Mouse (Mus musculus) layer of hippocampus, postnatal 14 days (tissue): ENCODE results near the gene Tmem161a. TPM values are rescaled to one million over a fixed set of nuclear protein-coding genes. Genes with fewer than 3 reads are reported as not detected.
"Not testable (repeated sequence)": the region's sequence is repeated elsewhere in the genome, so short reads cannot be mapped to it uniquely, and the experiment has no call there.

ENCODE experiments used
- DNase-seq, 2 experiments: peaks; one replicate each; pipeline ENCODE4 v3.0.0; 2021 to 2022; ENCODE audit warnings: low spot score in 2 of 2, mixed read lengths in 1 of 2
- total RNA-seq, 2 experiments: library from RNA; stranded (reverse); gene quantifications; 2 replicates each; pipeline ENCODE4 v1.2.3; 2021

Tmem161a gene
- total RNA-seq, 2 experiments from 2014 or later, result 46.1 to 49.4 TPM

- no peak for DNase-seq
Observed at GRCm38 (mm10) chr8:70203072-70203471, 30.9 kb downstream of the Tmem161a start.

GRCm38 (mm10) chr8:70204757-70205156 is 32.6 kb downstream of the Tmem161a start:
- no peak for DNase-seq

GRCm38 (mm10) chr8:70208130-70208529 is 36.0 kb downstream of the Tmem161a start:
- DNase-seq, result no peak

- no peak for DNase-seq
Observed at GRCm38 (mm10) chr8:70210538-70210937, 38.4 kb downstream of the Tmem161a start.

GRCm38 (mm10) chr8:70211275-70211674 is 39.1 kb downstream of the Tmem161a start:
- DNase-seq, result no peak

- DNase-seq, result peak in 1 of 2 experiments; percentile 46
Observed at GRCm38 (mm10) chr8:70211726-70212111, 39.6 kb downstream of the Tmem161a start.

- peak; percentile 97 to 99 for DNase-seq
Observed at GRCm38 (mm10) chr8:70212112-70213055, 40.2 kb downstream of the Tmem161a start, which contains the start of gene Slc25a42. Gene Slc25a42, minus strand, starts transcription at chr8:70212305.

GRCm38 (mm10) chr8:70214411-70214810 is 42.3 kb downstream of the Tmem161a start:
- DNase-seq, result no peak

GRCm38 (mm10) chr8:70215092-70215491 is 42.9 kb downstream of the Tmem161a start:
- no peak for DNase-seq

GRCm38 (mm10) chr8:70216161-70216560 is 44.0 kb downstream of the Tmem161a start:
- DNase-seq, result not testable (repeated sequence)

GRCm38 (mm10) chr8:70216566-70216965 is 44.4 kb downstream of the Tmem161a start:
- peak; percentile 80 to 91 for DNase-seq

- DNase-seq, result no peak
Observed at GRCm38 (mm10) chr8:70217441-70217840, 45.3 kb downstream of the Tmem161a start.

GRCm38 (mm10) chr8:70219107-70219684 is 47.0 kb downstream of the Tmem161a start:
- DNase-seq, result no peak

GRCm38 (mm10) chr8:70220236-70220840 is 48.2 kb downstream of the Tmem161a start:
- DNase-seq, result no peak

GRCm38 (mm10) chr8:70220911-70221310 is 48.8 kb downstream of the Tmem161a start:
- no peak for DNase-seq

- DNase-seq, result no peak
Observed at GRCm38 (mm10) chr8:70222041-70222440, 49.9 kb downstream of the Tmem161a start.

- DNase-seq, result no peak
Observed at GRCm38 (mm10) chr8:70223341-70223740, 51.2 kb downstream of the Tmem161a start.

GRCm38 (mm10) chr8:70227997-70228396 is 55.8 kb downstream of the Tmem161a start:
- no peak for DNase-seq

GRCm38 (mm10) chr8:70230837-70231236 is 58.7 kb downstream of the Tmem161a start:
- DNase-seq, result no peak
